Mouse (Mus musculus): ENCODE measurements around the gene Pfkfb2. TPM values are rescaled to one million over a fixed set of nuclear protein-coding genes. Genes with fewer than 3 reads are reported as not detected.

Pfkfb2 gene
- total RNA-seq (2021), result 10 to 100 TPM; 26.8 to 27.3 TPM
- long read RNA-seq, experiment 1, partial matches to known transcripts, result 0 of 4 reads
- long read RNA-seq, experiment 1, other reads (novel, unspliced or antisense), result 3 of 4 reads
- long read RNA-seq, experiment 2, partial matches to known transcripts, result 0 of 10 reads
- long read RNA-seq, experiment 2, other reads (novel, unspliced or antisense), result 9 of 10 reads

DNA sequence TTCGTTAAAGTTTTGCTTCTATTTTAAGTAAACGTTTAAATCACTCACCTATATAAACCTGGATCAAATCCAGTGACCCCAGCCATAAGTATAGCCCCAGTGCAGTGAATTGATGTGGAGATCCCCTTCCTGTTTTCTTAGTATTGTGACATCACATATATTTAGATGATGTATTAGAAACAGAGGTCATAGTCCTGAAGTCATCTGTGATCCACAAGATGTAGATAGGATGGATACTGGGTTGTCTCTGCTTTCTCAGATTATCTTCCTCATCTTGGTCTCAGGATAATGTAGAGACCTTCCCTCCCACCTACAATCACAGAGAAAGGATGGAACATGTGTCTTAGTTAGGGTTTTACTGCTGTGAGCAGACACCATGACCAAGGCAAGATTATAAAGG, at the start of gene Pfkfb2:
Gene Pfkfb2, minus strand, starts transcription at position 101 of the 400 bp plus-strand sequence.
- no peak for DNase-seq (ENCODE audit: low spot score in 2 of 2)

DNA sequence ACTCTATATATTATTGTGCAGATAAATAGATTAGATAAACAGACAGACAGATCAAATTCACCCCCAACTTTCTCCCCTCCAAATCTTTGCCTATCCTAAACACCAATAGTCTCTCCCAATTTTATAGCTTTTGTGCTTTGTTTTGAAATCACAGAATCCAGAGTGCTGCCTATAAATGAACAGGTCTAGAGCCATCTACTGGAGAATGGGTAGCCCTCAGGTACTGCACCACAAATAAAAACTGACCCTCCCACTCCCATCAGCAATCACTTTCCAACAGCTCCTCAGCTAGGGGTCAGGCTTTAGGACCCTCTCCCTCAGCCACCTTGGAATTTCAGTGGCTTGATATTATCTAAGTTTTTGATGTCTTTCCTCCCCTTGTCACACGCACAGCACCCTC, 47.6 kb upstream of the Pfkfb2 start:
- DNase-seq (ENCODE audit: low spot score in 2 of 2), result no peak

DNA sequence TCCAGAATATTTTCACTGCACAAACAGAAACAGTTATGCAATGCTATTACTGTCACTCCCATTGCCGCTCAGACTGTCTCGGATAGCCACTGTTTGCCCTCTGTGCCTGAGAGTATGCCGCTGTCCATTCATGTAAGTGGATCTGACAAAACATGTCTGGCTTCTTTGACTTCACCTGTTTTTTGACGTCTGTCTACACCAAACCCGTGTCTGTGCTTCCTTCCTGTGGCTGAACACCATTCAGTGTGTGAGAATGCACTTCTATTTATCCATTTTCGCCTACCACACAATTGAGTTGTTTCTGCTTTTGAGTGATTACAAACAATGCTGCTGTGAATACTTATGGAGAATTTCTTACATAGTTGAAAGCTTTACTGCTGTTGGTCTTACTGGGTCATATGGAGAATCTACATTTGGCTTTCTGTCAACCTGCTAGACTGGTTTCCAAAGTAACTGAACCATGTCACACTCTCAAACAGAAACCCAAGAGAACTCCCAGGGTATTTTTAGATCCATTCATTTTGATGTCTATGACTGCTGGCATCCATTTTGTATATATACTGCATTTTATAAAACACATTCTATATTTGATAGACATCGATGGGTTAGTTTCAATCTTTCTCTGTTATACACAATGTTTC, 46.8 kb upstream of the Pfkfb2 start:
- no peak for DNase-seq (ENCODE audit: low spot score in 2 of 2)

DNA sequence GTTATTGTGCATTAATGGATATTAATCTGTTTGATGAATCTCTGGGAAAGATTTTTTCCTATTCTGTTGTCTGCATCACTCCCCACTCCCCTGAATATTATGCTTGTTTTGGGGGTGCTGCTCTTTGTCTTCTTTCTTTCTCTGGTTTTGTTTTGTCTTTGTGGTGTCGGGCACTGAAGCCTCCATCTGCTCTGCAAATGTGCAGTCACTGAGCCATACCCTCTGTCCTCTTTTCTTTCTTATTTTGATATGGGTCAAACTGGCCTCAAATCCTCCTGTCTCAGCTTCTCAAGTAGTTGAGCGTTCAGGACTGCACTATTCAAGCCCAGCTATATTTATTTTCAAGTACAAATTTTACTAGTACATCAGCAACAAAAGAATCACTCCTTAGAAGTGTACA, 46.2 kb upstream of the Pfkfb2 start:
- DNase-seq (ENCODE audit: low spot score in 2 of 2), result no peak

DNA sequence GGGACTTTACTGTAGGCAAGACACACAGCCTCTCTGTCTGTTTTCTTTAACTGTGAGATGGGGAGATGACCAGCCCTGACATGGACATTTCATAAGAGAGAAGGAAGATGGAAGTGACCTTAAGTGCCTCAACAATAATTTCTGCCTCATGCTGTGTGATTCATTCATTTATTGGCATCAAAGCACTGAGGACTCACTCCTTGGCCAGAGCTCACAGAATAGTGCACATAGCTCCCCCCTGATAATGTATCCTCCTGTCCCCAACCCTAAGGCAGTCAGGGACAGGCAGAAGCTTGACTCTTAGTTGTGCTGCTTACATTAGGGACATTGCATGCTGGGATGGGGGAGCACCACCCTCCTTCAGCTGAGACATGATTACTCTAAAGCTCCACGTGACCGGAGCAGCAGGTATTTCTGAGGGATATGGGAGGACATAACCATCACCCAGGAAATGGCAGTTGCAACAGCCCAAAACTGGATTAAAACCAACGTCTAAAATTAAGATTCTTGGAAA, 42.0 kb upstream of the Pfkfb2 start:
- DNase-seq (ENCODE audit: low spot score in 2 of 2), result no peak

DNA sequence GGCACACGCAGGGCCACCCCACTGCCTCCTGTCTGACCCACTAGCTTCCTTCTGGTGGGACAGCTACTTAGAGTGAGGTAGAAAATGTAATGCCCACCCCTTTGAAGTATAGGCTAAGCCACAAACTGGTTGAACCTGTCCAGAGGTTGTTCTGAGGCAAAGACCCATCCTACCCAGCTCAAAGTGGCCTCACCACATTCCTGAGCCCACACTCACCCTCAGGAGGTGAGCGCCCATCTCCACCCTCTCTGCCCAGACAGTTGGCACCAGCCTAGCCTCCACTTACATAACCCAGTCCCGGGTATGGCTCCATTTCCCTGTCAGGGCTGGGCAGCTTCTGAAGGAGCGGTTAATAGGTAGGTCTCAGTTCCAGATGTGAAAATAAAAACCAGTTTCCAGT, 41.4 kb upstream of the Pfkfb2 start:
- DNase-seq (ENCODE audit: low spot score in 2 of 2), result no peak

DNA sequence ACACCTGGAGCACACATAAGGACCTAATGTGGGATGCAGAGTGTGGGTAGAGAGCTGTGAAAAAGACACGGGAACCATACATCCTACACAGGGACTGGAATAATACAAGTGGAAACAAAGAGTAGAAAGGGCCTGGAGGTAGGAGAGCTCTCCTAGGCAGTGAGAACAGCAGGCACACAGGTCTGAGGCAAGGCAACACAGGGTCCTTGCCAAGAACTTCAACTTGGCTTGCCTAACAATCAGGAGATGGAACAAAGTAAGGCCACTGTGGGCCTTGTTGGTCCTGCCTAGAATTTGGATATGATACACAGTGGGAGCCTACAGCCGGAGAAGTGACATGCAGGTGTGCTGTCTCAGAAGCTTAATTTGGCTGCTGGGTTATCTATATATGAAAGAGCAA, 40.9 kb upstream of the Pfkfb2 start:
- no peak for DNase-seq (ENCODE audit: low spot score in 2 of 2)

DNA sequence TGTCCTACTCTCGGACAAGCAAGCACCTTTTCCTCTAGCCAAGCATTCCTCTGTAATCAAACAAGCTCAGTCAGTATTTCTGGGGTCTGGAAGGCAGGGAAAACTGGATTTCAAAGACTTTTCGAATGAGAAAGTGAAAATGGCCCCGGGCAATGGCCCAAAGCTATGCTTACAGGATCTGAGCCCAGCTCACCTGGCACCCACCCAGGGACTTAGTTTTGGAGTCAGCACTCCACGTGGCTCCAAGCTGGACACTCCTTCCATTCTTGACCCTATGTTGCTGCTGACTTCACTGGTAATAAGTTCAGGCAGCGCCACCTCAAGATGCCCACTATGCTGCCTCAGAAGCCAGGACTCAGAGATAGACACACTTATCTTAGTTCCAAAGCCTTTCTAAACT, 38.0 kb upstream of the Pfkfb2 start:
- DNase-seq (ENCODE audit: low spot score in 2 of 2), result no peak

DNA sequence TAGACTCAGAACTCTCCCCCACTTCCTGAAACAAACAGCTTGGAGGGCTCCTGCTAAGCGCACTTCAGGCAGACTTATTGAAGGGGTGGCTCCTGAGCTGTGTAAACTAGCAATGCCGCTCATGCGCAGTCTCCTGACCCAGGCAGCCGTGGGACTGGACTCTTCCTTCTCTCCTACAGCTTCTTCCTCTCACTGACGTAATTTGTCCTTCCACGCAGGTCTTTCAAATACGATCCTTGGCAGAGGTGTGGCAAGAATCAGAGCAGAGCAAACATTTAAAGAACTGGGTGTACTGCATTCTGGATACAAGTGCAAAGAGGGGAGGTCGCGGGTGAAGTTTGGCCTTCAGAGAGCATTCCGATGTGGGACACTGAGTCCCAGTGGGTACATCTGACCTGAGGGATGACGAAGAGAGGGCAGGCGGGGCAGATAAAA, 35.0 kb upstream of the Pfkfb2 start:
- DNase-seq (ENCODE audit: low spot score in 2 of 2), result no peak

DNA sequence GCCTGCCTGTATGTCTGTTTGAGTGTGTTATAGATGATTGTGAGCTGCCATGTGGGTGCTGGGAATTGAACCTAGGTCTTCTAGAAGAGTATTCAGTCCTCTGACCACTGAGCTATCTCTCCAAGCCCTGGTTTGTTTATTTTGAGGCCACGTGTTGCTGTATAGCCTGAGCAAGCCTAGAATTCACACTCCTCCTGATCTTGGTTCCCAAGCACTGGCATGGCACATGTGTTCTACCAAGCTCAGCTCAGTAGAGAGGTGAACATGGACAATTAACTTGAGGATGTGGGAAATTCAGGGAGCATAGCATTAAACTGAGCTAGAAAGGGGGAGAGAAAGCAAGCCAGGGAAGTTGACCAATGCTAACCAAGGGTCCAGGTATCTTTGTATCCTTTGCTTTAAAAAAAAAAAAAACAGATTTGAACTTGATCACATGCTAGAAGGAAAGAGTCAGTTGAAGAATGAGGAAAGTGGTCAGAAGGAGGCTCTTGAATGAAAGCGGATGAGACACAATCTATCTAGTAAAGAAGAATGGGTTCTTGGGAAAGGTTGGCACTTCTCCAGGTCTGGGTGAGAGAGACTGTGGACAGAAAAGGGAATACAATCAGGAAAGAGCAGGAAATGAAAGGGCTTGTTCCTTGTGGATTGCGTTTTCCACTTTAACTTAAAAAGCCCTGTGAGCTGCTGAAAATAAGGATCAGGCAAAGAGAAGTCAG, 33.1 kb upstream of the Pfkfb2 start:
- no peak for DNase-seq (ENCODE audit: low spot score in 2 of 2)

DNA sequence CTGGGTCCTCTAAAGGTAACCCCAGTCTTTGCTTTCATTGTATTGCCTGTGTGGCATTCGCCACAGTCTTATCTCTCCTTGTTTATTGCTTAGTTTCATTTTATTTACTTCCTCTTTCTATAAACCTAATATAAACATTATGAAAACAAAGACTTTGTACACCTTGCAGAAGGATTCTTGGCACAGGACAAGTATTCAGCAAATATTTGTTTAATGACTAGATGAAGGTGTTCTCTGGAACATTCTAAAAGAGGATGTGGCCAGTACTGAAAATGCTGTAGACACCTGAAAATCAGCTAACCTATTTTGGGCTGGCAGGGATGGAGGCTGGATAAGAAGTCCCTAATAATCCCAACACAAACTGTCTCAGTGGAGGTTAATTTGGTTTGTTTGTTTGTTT, 32.5 kb upstream of the Pfkfb2 start:
- no peak for DNase-seq (ENCODE audit: low spot score in 2 of 2)

DNA sequence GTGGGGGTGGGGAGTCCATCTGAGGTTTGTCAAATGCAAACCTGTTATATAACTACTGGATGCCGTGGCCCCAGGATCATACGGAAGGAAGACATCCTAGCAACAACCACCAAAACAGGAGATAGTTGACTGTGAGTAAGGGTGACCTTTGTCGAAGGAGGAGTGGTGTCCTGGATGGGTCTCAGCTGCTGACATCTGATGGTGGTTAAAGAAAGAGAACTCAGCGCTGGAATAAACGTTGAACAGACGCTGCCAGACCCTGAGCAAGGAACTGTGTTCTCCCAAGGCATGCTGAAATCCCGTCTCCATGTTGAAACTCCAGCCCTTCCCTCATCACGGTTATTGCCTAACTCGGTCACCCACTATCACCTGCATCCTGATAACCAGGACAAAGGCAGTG, 30.6 kb upstream of the Pfkfb2 start:
- no peak for DNase-seq (ENCODE audit: low spot score in 2 of 2)

DNA sequence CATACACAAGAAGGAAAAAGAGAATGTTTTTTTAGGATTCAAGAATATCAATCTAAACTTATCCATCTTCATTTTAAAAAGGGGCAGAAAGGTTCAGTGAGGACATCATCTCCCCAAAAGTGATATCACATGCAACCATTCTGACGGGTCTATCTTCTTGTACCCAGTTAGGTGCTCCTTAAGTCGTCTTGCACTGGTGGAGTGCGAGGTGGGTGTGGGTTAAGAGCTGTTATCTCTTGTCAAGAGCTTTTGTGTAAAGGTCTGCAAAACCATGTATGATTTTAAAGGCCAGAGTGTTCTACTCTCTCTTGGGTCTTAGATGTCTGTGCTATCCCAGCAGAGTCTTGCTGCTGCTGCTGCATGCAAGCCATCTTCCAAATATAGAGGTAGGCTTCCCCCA, 17.8 kb upstream of the Pfkfb2 start:
- DNase-seq (ENCODE audit: low spot score in 2 of 2), result no peak

DNA sequence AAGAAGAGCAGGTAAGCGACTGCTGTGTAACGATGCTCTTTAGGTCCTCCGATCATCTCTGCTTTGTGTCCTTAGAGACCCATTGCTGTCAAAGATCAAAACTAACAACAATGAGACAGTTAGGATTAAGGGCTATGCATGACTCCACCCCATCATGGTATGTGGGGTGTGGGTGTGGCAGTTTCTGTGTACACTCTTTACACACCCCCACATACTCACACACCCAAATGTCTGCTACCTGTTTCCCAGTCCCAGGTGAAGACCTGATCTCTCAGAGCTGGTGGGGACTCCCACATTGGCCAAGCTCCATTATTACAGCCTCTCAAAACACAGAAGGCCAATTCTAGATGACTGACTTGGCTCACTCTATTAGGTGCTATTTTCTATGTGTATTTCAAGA, 16.5 kb upstream of the Pfkfb2 start:
- DNase-seq (ENCODE audit: low spot score in 2 of 2), result no peak

DNA sequence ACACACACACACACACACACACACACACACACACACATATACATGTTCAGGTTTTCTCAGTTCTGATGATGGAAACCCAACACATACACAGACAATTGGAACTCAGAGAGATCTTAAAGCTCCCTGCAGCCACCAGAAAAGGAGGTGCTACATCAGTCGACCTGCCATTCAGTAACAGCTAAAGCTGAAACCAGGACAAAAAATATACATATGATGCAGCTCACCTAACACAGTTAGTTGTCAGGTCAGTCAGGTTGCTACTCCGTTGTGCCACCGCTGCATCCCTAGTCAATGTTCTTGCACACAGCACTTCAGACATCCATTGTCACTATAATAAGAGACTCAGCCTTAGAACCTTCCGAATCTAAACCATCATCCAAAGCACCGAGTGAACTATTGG, 15.9 kb upstream of the Pfkfb2 start:
- DNase-seq (ENCODE audit: low spot score in 2 of 2), result no peak

DNA sequence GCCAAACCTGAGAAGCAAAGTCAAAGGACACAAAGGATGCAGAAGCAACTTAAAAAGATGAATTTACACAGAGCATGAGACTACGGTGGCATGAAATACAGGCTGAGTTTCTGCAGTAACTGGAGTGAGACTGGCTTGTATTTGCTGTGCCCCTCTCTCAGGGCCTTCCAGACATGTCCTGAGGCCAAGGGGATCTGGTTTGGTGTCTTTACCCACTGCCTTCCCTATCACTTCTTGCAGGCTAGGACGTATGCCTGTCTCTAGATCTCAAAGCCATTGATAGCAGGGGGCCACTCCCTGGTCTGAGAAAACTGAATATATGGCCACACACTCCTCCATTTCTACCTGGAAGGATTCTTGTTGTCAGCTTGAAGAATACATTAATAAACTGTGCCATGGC, 15.2 kb upstream of the Pfkfb2 start:
- no peak for DNase-seq (ENCODE audit: low spot score in 2 of 2)

DNA sequence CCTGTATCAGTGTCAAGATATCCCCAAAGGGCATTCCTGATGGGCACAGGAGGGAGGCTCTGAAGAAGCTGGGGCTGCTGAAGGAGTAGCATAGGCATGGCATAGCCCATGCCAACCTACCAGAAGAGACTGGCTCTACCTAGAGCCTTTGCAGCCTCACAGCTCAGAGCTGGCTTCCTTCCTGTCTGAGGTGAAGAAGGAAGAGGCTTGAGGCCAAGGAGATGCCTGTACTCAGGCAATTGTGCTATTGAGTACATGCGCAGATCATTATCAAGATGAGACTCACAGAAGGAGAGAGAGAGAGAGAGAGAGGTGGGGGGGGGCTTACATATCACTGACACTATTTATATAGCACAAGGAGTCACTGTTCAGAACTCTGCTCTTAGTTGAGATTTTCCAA, 14.7 kb upstream of the Pfkfb2 start:
- DNase-seq (ENCODE audit: low spot score in 2 of 2), result no peak

DNA sequence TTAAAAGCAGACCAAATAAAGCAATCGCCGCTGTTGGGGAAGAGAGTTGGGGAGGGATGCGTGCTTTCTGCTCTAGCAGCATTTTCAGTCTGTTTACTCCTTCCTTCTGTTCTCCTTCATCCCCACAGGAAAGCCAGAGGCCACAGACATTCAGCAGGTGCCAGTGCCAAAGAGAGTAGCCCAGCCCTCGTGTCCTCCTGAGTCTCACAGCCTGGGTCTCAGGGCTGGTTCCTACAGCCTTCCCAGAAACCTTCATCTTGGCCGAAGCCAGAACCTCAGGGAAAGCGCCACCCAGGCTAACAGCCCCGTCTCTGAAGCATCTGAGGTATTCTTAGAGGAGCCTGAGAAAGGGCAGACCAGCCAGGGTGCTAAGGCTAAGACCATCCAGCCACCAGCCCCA, 13.1 kb upstream of the Pfkfb2 start:
- DNase-seq (ENCODE audit: low spot score in 2 of 2), result no peak

DNA sequence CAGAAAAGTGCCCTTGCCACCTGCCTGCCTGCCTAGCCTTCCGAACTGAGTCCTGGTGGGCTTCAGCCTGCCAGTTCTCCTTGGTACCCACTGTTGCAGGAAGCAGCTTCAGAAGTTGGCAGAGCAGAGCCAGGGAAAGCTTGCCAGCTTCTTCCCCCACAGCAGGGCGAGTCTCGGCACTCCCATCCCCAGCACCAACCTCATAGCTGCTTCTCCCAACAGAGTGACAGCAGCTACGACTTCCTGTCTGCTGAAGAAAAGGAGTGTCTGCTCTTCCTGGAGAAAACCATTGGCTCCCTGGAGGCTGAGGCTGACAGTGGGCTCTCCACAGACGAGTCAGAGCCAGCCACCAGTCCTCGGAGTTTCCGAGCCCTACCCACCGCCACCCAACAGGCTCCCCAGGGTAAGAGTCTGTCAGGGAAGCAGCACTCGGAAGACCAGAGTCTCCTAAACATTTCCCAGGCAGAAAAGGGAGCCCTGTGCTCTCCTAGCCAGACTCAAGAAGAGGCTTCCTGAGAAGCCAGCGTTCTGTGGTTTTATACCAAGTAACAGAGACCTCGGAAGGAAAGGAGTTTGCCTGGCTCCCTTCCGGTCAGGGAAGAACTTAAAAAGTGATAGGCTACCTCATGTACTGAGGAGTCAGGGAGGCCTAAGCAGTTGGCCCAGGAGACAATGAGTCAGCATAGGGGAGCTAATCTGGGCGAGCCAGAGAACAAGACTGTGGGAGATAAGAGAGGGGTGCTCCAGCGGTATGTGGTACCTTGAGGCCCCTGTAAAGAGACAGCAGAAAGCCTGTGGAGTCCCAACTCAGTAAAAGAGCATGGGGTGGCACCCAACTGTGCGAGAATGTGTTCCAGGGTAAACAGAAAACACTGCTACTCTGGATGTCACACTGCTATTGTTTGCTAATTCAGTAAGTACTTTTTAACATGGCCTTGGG, 12.0 kb upstream of the Pfkfb2 start:
- no peak for DNase-seq (ENCODE audit: low spot score in 2 of 2)

DNA sequence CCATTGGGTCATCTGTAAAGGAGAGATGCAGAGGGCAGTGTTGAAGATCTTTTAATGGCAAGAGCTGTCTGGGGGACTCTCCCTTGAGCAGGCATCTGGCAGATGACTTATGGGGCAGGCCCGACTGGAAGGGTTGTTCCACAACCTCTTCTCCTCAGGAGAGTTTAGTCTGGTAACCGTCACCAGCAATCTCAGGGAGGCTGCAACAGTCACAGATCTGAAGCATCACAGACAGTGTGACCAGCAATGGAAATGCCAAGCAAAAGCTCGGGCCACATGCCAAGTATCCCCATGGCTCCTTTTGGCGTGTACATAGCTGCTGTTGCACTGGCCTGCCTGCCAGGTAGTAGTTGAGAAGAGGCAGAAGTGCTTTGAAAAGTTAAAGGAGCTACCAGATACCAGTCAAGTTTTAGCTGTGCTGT, 11.2 kb upstream of the Pfkfb2 start:
- DNase-seq (ENCODE audit: low spot score in 2 of 2), result no peak

DNA sequence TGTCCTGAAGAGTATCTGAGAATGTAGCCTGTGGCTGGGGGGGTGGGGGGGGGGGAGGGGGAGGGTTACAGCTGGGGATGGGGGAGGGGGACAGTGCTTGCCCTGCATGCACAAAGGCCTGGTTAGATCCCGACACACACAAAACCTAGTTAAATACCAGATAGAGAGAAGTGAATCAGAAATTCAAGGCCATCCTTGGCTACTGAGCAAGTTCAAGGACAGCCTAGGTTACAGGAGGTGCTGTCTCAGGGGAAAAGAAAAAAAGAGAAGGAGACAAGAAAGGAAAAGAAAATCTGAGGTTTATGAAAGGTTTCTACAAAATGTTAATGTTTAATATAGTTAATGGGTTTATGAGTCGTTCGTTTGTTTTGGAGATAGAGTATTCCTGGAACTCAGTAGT, 10.6 kb upstream of the Pfkfb2 start:
- DNase-seq (ENCODE audit: low spot score in 2 of 2), result no peak
